Mouse (Mus musculus) mouse embryonic stem cell (cell line): ENCODE results near the gene Cby3.
"Not testable (repeated sequence)": the region's sequence is repeated elsewhere in the genome, so short reads cannot be mapped to it uniquely, and the experiment has no call there.

Source experiments
- in situ Hi-C, 2 experiments: fragments of 300-500 bp; cut with MboI; formaldehyde crosslinking; loops; 1 replicate in 1 of 2; 3 replicates in 1 of 2; pipeline ENCODE4 v1.14.3; 2019 to 2020; ENCODE audit warnings: low sequenced_read_pairs in 2 of 2, low pct_unique_long_range_greater_than_20kb in 1 of 2, mixed read lengths in 1 of 2; ENCODE audit not compliant: unreplicated experiment in 1 of 2

Gene Cby3

GRCm38 (mm10) chr11:50354162-50354561 is at the start of gene Cby3:
TSS of gene Cby3 (plus strand) at chr11:50354462.
- in situ Hi-C loops = loop anchor here in 1 of 2 experiments (25.0 kb wide), 1 partner anchor 367 kb away; no protein-coding TSS in a partner anchor

- in situ Hi-C loops = no loop called here
Measured at GRCm38 (mm10) chr11:50312803-50313202, 41.5 kb upstream of the Cby3 start.

- in situ Hi-C loops = not testable (repeated sequence)
Measured at GRCm38 (mm10) chr11:50319343-50319742, 34.9 kb upstream of the Cby3 start.

- in situ Hi-C loops = no loop called here
Measured at GRCm38 (mm10) chr11:50321239-50321638, 33.0 kb upstream of the Cby3 start.

- in situ Hi-C loops = no loop called here
Measured at GRCm38 (mm10) chr11:50322345-50322744, 31.9 kb upstream of the Cby3 start.

- in situ Hi-C loops = no loop called here
Measured at GRCm38 (mm10) chr11:50323843-50324242, 30.4 kb upstream of the Cby3 start.

- in situ Hi-C loops = no loop called here
Measured at GRCm38 (mm10) chr11:50324751-50325471, 29.4 kb upstream of the Cby3 start.

GRCm38 (mm10) chr11:50325496-50326301 is 28.6 kb upstream of the Cby3 start, which contains the start of gene Canx:
TSS of gene Canx (minus strand) at chr11:50325673.
- in situ Hi-C loops = no loop called here

GRCm38 (mm10) chr11:50326302-50326966 is 27.8 kb upstream of the Cby3 start:
- in situ Hi-C loops = no loop called here

GRCm38 (mm10) chr11:50328075-50328625 is 26.1 kb upstream of the Cby3 start:
- in situ Hi-C loops = no loop called here

GRCm38 (mm10) chr11:50329378-50329777 is 24.9 kb upstream of the Cby3 start:
- in situ Hi-C loops = no loop called here

- in situ Hi-C loops = no loop called here
Measured at GRCm38 (mm10) chr11:50333181-50333580, 21.1 kb upstream of the Cby3 start.

- in situ Hi-C loops = no loop called here
Measured at GRCm38 (mm10) chr11:50336126-50336525, 18.1 kb upstream of the Cby3 start.

- in situ Hi-C loops = no loop called here
Measured at GRCm38 (mm10) chr11:50336891-50337290, 17.4 kb upstream of the Cby3 start.

- in situ Hi-C loops = no loop called here
Measured at GRCm38 (mm10) chr11:50345486-50345885, 8.8 kb upstream of the Cby3 start.

GRCm38 (mm10) chr11:50346256-50347032 is 7.8 kb upstream of the Cby3 start:
- in situ Hi-C loops = no loop called here

GRCm38 (mm10) chr11:50352177-50352576 is 2.1 kb upstream of the Cby3 start:
- in situ Hi-C loops = loop anchor here in 1 of 2 experiments (25.0 kb wide), 1 partner anchor 365 kb away; no protein-coding TSS in a partner anchor

GRCm38 (mm10) chr11:50354851-50355250 is 589 bp downstream of the Cby3 start:
- in situ Hi-C loops = loop anchor here in 1 of 2 experiments (25.0 kb wide), 1 partner anchor 368 kb away; no protein-coding TSS in a partner anchor
